Mouse (Mus musculus) lung, adult 2 months (tissue): ENCODE data around the gene Vamp4. TPM values are rescaled to one million over a fixed set of nuclear protein-coding genes. Genes with fewer than 3 reads are reported as not detected.

ENCODE experiments used
- DNase-seq: peaks from one replicate; pipeline ENCODE4 v3.0.0; 2022
- H3K4me1 ChIP-seq: fragments of 200-500 bp; 2 replicates; pipeline ENCODE4 v1.6.1; 2011; ENCODE audit warnings: low read length; ENCODE audit not compliant: control insufficient read depth, insufficient read depth
- H3K4me3 ChIP-seq: fragments of 200-500 bp; replicated peaks from 2 replicates; pipeline ENCODE3; 2011; ENCODE audit warnings: low read depth, mild to moderate bottlenecking, control low read depth, low read length; ENCODE audit errors: extremely low read depth
- CTCF ChIP-seq: fragments of 200-500 bp; IDR thresholded peaks from 2 replicates; pipeline ENCODE4 v1.5.1; 2011; ENCODE audit warnings: mild to moderate bottlenecking, low read length, control low read depth; ENCODE audit not compliant: insufficient read depth
- POLR2A ChIP-seq: fragments of 200-500 bp; IDR thresholded peaks from 2 replicates; pipeline ENCODE4 v1.6.1; 2011; ENCODE audit warnings: low read depth, mild to moderate bottlenecking, control low read depth, low read length, borderline replicate concordance; ENCODE audit errors: extremely low read depth
- WGBS: fragments of 180-500 bp; shearing (Covaris S2); methylation state at CpG from one replicate; pipeline ENCODE4 v1.1.7; 2018; 5-methylcytosine and 5-hydroxymethylcytosine counted together
- polyA plus RNA-seq: library from polyadenylated mRNA; depleted of rRNA; stranded (reverse); fragments of >200 nt; gene quantifications from 2 replicates; pipeline ENCODE4 v1.2.3, GENCODE M21; 2012

Gene Vamp4
- polyA plus RNA-seq, 1 experiment: 10.8 TPM

GRCm38 (mm10) chr1:162582884-162583283 is 12.6 kb downstream of the Vamp4 start:
- TF ChIP-seq POLR2A (no peak), CTCF (no peak)
- 84% methylated on average over 2 of the region's 2 CpGs for WGBS
- Histone ChIP-seq H3K4me1 (no peaks in the 10 kb centered on the region), H3K4me3 (no peak overlapping the region)
- no peak for DNase-seq

DNA sequence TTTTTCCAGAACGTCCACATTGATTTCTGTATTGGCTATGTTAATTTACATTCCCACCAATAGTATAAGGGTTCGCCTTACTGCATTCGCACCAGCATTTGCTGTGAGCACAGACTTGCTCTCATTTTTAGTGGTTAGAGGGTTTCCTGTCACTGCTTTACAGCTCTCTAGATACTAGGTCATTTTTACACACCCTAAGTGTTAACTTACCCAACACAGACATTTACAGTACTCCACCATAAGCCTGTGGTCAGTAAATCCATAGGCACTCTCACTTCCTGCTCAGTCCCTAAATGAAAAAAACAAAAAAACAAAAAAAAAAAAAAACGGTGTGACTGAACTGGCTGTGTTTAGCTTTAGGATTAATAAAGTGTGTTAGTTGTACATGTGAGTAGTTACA is 16.0 kb downstream of the Vamp4 start:
- no peak for TF ChIP-seq POLR2A
- no peak for TF ChIP-seq CTCF
- H3K4me3 ChIP-seq: no peak overlapping the region
- WGBS: 77% methylated on average over 4 of the region's 4 CpGs
- no peak for DNase-seq
- H3K4me1 ChIP-seq: peaks cover 4% of the 10 kb centered on the region; the same call in 1 of the 2 replicates

- Histone ChIP-seq H3K4me3 (no peak overlapping the region), H3K4me1 (peaks cover 4% of the 10 kb centered on the region; the same call in 1 of the 2 replicates)
- no peak for TF ChIP-seq POLR2A
- TF ChIP-seq CTCF: no peak
- 41% methylated on average over 3 of the region's 3 CpGs for WGBS
- DNase-seq: no peak
These were observed 18.3 kb downstream of the Vamp4 start for GRCm38 (mm10) chr1:162588606-162589005.

DNA sequence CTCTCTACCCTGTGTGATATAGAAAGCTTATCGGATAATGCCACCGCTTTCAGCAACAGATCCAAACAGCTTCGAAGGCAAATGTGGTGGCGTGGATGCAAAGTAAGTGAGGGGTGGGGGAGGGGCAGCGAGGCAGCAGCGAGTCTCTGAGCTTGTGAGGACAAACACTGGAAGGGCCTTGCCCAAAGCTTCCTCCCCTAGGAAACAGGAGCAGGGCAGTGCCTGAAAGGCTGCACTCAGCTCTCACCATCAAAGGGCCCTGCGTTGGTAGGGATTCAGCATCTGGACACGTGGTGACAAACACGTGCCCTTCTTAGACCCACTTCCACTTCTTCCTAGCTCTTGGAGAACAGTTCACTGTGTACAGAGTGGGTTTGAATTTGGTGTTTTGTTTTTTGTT is 19.1 kb downstream of the Vamp4 start:
- 37% methylated on average over 9 of the region's 9 CpGs for WGBS
- no peak for DNase-seq

DNA sequence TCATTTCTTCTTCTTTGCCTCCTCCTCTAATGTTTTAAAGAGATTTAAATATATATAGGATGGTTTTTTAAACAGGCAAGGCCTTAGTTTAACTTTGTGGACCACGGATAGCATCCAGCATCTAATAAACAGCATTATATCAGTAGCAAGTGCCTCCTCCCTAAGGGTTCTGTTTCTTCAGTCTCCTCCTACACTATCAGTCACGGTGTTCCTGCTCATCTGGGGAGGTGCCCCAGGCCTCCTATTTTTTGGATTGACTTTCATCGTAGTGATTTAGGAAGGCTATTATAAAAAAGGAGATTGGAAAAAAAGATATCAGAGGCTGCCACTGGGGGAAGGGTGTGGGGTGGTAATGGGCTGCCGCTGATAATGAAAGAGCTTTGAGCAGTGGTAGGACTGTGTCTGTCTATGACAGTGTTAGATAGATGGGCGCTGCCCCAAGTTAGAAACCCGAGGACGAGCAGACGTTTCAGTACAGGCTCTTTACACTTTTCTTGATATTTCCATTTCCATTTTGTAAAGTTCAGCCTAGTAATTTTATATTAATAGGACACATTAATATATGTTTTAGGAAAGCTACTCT is 20.2 kb downstream of the Vamp4 start:
- TF ChIP-seq CTCF: no peak
- no peak for TF ChIP-seq POLR2A
- DNase-seq: no peak
- WGBS: 73% methylated on average over 8 of the region's 8 CpGs

More for the DNA sequence above, 19.1 kb downstream of the Vamp4 start:
- H3K4me1 ChIP-seq: peaks cover 4% of the 10 kb centered on the region; the same call in 1 of the 2 replicates
- no peak overlapping the region for H3K4me3 ChIP-seq
- TF ChIP-seq POLR2A: no peak
- TF ChIP-seq CTCF: no peak

GRCm38 (mm10) chr1:162597379-162598102 is 27.2 kb downstream of the Vamp4 start:
- TF ChIP-seq POLR2A (no peak), CTCF (no peak)
- no peak for DNase-seq
- Histone ChIP-seq H3K4me1 (no peaks in the 10 kb centered on the region), H3K4me3 (no peak overlapping the region)
- WGBS: 69% methylated on average over 3 of the region's 3 CpGs

More for the DNA sequence above, 20.2 kb downstream of the Vamp4 start:
- no peak overlapping the region for H3K4me3 ChIP-seq
- H3K4me1 ChIP-seq: peaks cover 4% of the 10 kb centered on the region; the same call in 1 of the 2 replicates

- no peak overlapping the region for H3K4me3 ChIP-seq
- TF ChIP-seq POLR2A (no peak), CTCF (no peak)
- DNase-seq: no peak
- H3K4me1 ChIP-seq: no peaks in the 10 kb centered on the region
- WGBS: 70% methylated on average over 5 of the region's 5 CpGs
These were observed 29.3 kb downstream of the Vamp4 start for GRCm38 (mm10) chr1:162599617-162600016.

DNA sequence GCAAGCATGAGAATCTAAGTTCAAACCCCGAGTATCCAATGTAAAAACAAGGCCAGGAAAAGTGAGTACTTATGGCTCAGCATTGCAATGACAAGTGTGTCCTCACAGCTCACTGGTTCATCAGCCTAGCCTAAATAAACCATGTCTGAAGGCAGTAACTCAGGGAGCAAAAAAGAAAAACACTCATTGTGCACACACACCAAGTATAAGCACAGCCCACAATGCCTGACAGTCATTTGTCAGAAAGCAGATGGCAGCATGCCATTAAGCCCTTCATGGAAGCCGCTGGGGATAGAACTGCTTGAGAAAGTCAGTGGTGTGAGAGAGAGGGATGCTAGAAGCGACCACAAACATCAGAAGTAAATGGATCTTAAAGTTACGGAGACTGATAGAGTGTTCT is 31.0 kb downstream of the Vamp4 start:
- DNase-seq: no peak
- H3K4me1 ChIP-seq: no peaks in the 10 kb centered on the region
- H3K4me3 ChIP-seq: no peak overlapping the region
- TF ChIP-seq CTCF (no peak), POLR2A (no peak)
- 66% methylated on average over 4 of the region's 4 CpGs for whole genome bisulfite sequencing

DNA sequence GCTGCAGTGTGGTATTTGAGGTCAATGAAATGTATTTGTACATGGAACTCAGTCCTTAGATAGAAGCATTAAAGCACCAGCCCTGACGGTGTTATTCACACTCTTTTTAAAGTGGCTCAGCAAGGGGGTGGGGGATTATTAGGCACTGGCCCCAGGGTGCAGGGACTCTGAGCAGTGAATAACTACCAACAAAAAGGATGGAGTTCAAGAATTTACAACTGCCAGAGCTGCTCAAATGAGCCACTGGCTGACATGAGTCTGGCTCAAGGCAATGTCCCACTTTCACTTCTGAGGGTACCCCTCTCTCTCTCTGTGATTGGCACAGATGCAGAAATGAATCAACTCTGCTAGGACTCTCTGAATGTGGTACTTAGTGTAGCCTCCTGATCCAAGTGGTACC is 37.8 kb downstream of the Vamp4 start:
- no peak for TF ChIP-seq CTCF
- TF ChIP-seq POLR2A: no peak

More for the DNA sequence above, 37.8 kb downstream of the Vamp4 start:
- no peaks in the 10 kb centered on the region for H3K4me1 ChIP-seq
- H3K4me3 ChIP-seq: no peak overlapping the region
- 49% methylated on average over 1 of the region's 1 CpGs for WGBS
- no peak for DNase-seq
